Mouse (Mus musculus) ES-Bruce4 (cell line): ENCODE data around the gene Nfkbib. TPM values are rescaled to one million over a fixed set of nuclear protein-coding genes. Genes with fewer than 3 reads are reported as not detected.

Experiments used
- H3K27ac ChIP-seq: 2 replicates; pipeline ENCODE4 v1.5.1; 2012; ENCODE audit warnings: low read length, inconsistent platforms; ENCODE audit not compliant: insufficient read depth
- H3K27me3 ChIP-seq: 2 replicates; pipeline ENCODE4 v1.6.1; 2012; ENCODE audit warnings: mild to moderate bottlenecking, low read length, inconsistent platforms; ENCODE audit not compliant: control insufficient read depth, poor library complexity, insufficient read depth, severe bottlenecking
- H3K36me3 ChIP-seq: 2 replicates; pipeline ENCODE4 v1.6.1; 2012; ENCODE audit warnings: inconsistent platforms, mild to moderate bottlenecking, low read length, moderate library complexity; ENCODE audit not compliant: control insufficient read depth, poor library complexity, insufficient read depth, severe bottlenecking
- H3K4me1 ChIP-seq: one replicate; pipeline ENCODE4 v1.8.1; 2011; ENCODE audit warnings: low read length; ENCODE audit not compliant: control insufficient read depth, insufficient read depth
- H3K4me3 ChIP-seq: 2 replicates; pipeline ENCODE4 v1.5.1; 2011; ENCODE audit warnings: low read depth, mild to moderate bottlenecking, low read length
- H3K9ac ChIP-seq: 2 replicates; pipeline ENCODE4 v1.6.1; 2012; ENCODE audit warnings: low read depth, mild to moderate bottlenecking, inconsistent platforms; ENCODE audit not compliant: poor library complexity, severe bottlenecking
- H3K9me3 ChIP-seq: replicated peaks from 2 replicates; pipeline ENCODE4 v1.6.1; 2012; ENCODE audit warnings: mild to moderate bottlenecking, low read length, inconsistent platforms; ENCODE audit not compliant: control insufficient read depth, poor library complexity, insufficient read depth, severe bottlenecking
- CTCF ChIP-seq: IDR thresholded peaks from one replicate; pipeline ENCODE4 v1.8.1; 2011; ENCODE audit warnings: low read depth, low read length
- EP300 ChIP-seq: IDR thresholded peaks from 2 replicates; pipeline ENCODE4 v1.6.1; 2011; ENCODE audit warnings: low read depth, low read length; ENCODE audit not compliant: insufficient read depth
- POLR2A ChIP-seq: IDR thresholded peaks from one replicate; pipeline ENCODE4 v1.8.1; 2011; ENCODE audit warnings: low read length; ENCODE audit not compliant: insufficient read depth
- polyA plus RNA-seq: library from polyadenylated mRNA; stranded (reverse); fragments of >200 nt; gene quantifications from 2 replicates; pipeline ENCODE4 v1.2.4, GENCODE M21; 2011; ENCODE audit warnings: low read depth; ENCODE audit not compliant: missing spikeins, insufficient read depth, insufficient read length

Gene Nfkbib
- polyA plus RNA-seq, 1 experiment, result 23.8 TPM

DNA sequence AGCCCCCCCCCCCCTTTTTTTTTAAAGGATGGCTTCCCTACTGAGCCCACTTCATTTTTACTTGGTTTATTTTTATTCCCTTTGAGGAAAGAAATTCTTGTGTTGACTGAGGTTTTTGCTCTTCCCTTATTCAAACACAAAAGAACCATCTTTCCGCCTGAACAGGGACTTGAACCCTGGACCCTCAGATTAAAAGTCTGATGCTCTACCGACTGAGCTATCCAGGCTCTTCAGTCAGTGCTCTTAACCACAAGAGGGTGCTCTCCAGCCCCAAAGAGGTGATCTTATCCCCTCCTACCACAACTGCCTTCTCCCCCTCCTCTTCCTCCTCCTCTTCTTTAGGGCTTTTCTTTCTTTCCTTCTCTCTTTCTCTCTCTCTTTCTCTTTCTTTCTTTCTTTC is 26.5 kb upstream of the Nfkbib start:
- H3K9me3 ChIP-seq, result no peaks in the 10 kb centered on the region
- H3K4me3 ChIP-seq, result no peak overlapping the region
- peaks cover 7% of the 10 kb centered on the region for H3K4me1 ChIP-seq
- TF ChIP-seq CTCF, result peak; percentile 41
- no peak for TF ChIP-seq POLR2A
- H3K27ac ChIP-seq, result no peak overlapping the region
- peaks cover 2% of the 10 kb centered on the region for H3K36me3 ChIP-seq
- H3K27me3 ChIP-seq, result no peaks in the 10 kb centered on the region
- H3K9ac ChIP-seq, result no peak overlapping the region

DNA sequence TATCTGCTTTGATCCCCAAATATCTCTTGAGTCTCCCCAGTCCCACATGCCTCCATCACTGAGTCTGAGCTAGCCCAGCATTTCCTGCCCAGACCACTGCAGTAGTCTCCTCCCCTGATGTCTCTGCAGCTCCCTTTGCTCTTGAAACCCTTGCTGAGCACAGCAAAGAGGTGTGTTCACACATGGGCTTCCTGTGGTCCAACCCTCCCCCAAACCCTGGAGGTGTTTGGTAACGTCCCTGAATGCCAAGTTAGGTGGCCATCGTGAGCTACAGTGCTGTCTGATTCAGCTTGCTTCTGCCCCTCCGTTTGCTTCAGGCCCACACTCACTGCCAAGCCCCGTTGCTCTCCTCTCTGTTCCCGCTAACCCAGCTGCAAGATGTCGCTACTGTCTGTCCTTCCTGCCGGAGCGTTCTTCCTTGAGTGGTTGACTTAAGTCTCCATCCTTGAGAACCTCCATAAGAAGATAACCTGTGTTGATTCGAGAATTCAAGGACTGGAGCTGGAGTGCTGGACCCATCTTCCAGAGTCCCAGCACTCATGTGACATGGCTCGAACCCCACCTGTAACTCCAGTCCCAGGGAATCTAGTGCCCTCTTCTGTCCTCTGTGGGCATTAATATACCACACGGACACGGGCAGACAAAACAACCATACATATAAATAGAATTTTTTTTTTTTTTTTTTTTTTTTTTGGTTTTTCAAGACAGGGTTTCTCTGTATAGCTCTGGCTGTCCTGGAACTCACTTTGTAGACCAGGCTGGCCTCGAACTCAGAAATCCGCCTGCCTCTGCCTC is 25.3 kb upstream of the Nfkbib start:
- Histone ChIP-seq H3K4me3 (peak overlapping the region; percentile 10; the same call in 1 of the 2 replicates), H3K4me1 (peaks cover 7% of the 10 kb centered on the region), H3K27me3 (no peaks in the 10 kb centered on the region), H3K9me3 (no peaks in the 10 kb centered on the region), H3K27ac (no peak overlapping the region), H3K36me3 (no peaks in the 10 kb centered on the region), H3K9ac (no peak overlapping the region)
- TF ChIP-seq CTCF, result peak; percentile 35
- TF ChIP-seq POLR2A, result no peak

DNA sequence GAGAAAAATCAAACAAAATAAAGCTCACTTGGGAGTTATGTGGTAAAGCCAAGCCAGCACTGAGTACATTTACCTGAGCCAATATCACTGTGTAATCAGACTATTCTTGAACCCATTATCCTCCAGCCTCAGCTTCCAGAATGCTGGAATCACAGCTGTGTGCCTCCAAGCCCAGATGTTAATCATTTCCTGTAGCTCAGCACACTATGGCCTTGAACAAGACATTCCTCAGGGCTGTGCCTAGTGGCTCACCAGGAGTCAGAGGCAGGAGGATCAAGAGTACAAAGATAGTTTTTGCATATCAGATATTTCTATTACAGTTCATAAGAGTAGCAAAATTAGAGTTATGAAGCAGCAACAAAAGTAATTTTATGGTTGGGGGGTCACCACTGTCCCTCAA is 24.4 kb upstream of the Nfkbib start:
- no peaks in the 10 kb centered on the region for H3K9me3 ChIP-seq
- H3K27me3 ChIP-seq, result no peaks in the 10 kb centered on the region
- H3K36me3 ChIP-seq, result no peaks in the 10 kb centered on the region
- no peak overlapping the region for H3K4me3 ChIP-seq
- TF ChIP-seq CTCF (no peak), EP300 (no peak), POLR2A (no peak)
- no peak overlapping the region for H3K27ac ChIP-seq
- peaks cover 5% of the 10 kb centered on the region for H3K4me1 ChIP-seq
- H3K9ac ChIP-seq, result no peak overlapping the region

DNA sequence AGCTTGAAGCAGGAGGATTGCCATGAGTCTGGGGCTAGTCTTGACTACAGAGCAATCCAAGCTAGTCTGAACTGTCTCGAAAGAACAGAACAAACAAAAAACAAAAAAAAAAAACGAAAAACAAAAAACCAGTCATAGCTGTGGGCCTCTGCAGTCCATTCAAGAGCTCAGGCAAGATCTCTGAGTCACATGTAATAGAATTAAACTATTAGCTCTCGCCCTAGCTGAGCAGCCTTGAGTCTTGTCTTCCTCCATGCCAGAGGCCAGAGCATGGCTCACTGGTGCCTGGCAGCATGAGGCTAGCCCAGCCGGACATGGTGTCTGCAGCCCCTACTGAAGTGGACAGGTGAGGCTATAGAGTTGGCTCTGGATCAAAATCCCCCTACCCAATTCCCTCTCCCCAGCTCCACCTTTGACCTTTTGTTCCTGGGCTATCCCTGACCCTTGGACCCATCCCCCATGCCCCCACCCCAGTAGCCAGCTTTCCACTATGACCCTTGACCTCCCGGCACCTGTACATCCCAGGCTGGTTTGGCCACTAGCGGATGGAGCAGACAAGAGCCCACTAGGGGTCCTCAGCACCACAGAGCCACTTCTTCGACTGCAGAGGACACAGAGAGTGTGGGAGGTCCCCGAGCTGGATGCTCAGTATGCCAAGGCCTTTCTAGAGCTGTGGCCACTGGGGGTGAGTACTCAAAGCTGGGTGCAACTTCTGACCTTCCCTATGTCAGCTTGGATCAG is 22.9 kb upstream of the Nfkbib start:
- Histone ChIP-seq H3K9me3 (no peaks in the 10 kb centered on the region), H3K27me3 (no peaks in the 10 kb centered on the region), H3K4me3 (no peak overlapping the region), H3K36me3 (no peaks in the 10 kb centered on the region), H3K9ac (no peak overlapping the region), H3K4me1 (peaks cover 5% of the 10 kb centered on the region), H3K27ac (0 out of 2 replicates have a peak overlapping the region, but pooled peaks have one; percentile 19)
- TF ChIP-seq CTCF (peak; percentile 63), POLR2A (no peak), EP300 (peak; percentile 75)

DNA sequence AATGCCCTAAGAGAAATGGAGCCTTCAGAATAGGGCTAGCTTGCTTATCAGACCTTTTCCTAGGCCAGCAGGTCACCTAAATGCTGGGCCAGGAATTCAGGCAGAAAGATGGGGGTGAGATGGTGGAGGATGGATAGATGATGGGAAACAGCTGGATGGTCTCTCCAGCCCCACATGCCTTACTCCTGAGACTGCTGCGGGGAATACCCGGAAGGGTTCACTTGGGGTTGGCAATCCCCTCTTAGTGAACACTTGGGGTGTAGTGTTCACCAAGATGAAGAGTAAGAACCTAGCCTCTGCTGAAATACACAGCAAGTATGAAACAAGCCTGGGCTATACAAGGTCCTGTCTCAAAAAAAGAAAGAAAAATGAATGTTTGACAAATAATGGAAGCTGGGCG is 21.9 kb upstream of the Nfkbib start:
- Histone ChIP-seq H3K4me3 (peak overlapping the region; percentile 66), H3K27me3 (no peaks in the 10 kb centered on the region), H3K27ac (peak overlapping the region; percentile 30; the same call in 1 of the 2 replicates), H3K9me3 (no peaks in the 10 kb centered on the region), H3K36me3 (no peaks in the 10 kb centered on the region), H3K9ac (peak overlapping the region; percentile 23), H3K4me1 (peaks cover 9% of the 10 kb centered on the region)
- TF ChIP-seq POLR2A, result no peak
- no peak for TF ChIP-seq EP300
- TF ChIP-seq CTCF, result no peak

- no peaks in the 10 kb centered on the region for H3K36me3 ChIP-seq
- H3K4me3 ChIP-seq, result peak within 1 kb of the TSS; percentile 66
- peak within 1 kb of the TSS; percentile 30; the same call in 1 of the 2 replicates for H3K27ac ChIP-seq
- no peaks in the 10 kb centered on the region for H3K9me3 ChIP-seq
- peak within 1 kb of the TSS; percentile 23 for H3K9ac ChIP-seq
- H3K27me3 ChIP-seq, result no peaks in the 10 kb centered on the region
- H3K4me1 ChIP-seq, result peaks cover 9% of the 10 kb centered on the region
- TF ChIP-seq POLR2A (no peak), CTCF (no peak), EP300 (no peak)
Measured at GRCm38 (mm10) chr7:28788307-28789195, 21.2 kb upstream of the Nfkbib start, which contains the start of gene Rinl. Gene Rinl, plus strand, starts transcription at chr7:28788969.
